Mouse (Mus musculus) limb, embryonic 15.5 days (tissue): ENCODE data around the gene Gpsm1. TPM values are rescaled to one million over a fixed set of nuclear protein-coding genes. Genes with fewer than 3 reads are reported as not detected.

ENCODE experiments used
- ATAC-seq: fragments of 200-750 bp; cut with Nextera tagmentation; 2 replicates; pipeline ENCODE4 v1.8.0; 2017; ENCODE audit warnings: low read depth, moderate TSS enrichment; ENCODE audit not compliant: insufficient number of reproducible peaks, low FRiP score, low TSS enrichment
- H3K27ac ChIP-seq: fragments of 300-500 bp; sonication (generic); 2 replicates; pipeline ENCODE4 v1.5.1; 2015; ENCODE audit warnings: moderate library complexity, mild to moderate bottlenecking, inconsistent platforms
- H3K27me3 ChIP-seq: fragments of 300-500 bp; sonication (generic); 2 replicates; pipeline ENCODE4 v1.6.1; 2015; ENCODE audit warnings: inconsistent platforms
- H3K36me3 ChIP-seq: fragments of 300-500 bp; sonication (generic); 2 replicates; pipeline ENCODE4 v1.6.1; 2015; ENCODE audit warnings: inconsistent platforms
- H3K4me1 ChIP-seq: fragments of 300-500 bp; sonication (generic); 2 replicates; pipeline ENCODE4 v1.6.1; 2015; ENCODE audit warnings: inconsistent platforms
- H3K4me2 ChIP-seq: fragments of 300-500 bp; sonication (generic); 2 replicates; pipeline ENCODE4 v1.6.1; 2015; ENCODE audit warnings: mild to moderate bottlenecking, inconsistent platforms
- H3K4me3 ChIP-seq: fragments of 300-500 bp; sonication (generic); 2 replicates; pipeline ENCODE4 v1.5.1; 2015; ENCODE audit warnings: mild to moderate bottlenecking, inconsistent platforms
- H3K9ac ChIP-seq: fragments of 300-500 bp; sonication (generic); 2 replicates; pipeline ENCODE4 v1.6.1; 2015; ENCODE audit warnings: inconsistent platforms
- H3K9me3 ChIP-seq: fragments of 300-500 bp; sonication (generic); 2 replicates; pipeline ENCODE4 v1.6.1; 2016; ENCODE audit warnings: inconsistent platforms
- WGBS: fragments of 180-500 bp; shearing (Covaris S2); methylation state at CpG from one replicate; pipeline ENCODE4 v1.1.7; 2015; 5-methylcytosine and 5-hydroxymethylcytosine counted together
- polyA plus RNA-seq: library from polyadenylated mRNA; unstranded; fragments of >200 nt; fragmentation: Nextera tagmentation; extraction: Ambion mirVana; gene quantifications from 2 replicates; pipeline ENCODE4 v1.2.1, GENCODE M21; 2015

Gpsm1 gene
- polyA plus RNA-seq, 1 experiment from 2014 or later: 41.8 TPM

DNA sequence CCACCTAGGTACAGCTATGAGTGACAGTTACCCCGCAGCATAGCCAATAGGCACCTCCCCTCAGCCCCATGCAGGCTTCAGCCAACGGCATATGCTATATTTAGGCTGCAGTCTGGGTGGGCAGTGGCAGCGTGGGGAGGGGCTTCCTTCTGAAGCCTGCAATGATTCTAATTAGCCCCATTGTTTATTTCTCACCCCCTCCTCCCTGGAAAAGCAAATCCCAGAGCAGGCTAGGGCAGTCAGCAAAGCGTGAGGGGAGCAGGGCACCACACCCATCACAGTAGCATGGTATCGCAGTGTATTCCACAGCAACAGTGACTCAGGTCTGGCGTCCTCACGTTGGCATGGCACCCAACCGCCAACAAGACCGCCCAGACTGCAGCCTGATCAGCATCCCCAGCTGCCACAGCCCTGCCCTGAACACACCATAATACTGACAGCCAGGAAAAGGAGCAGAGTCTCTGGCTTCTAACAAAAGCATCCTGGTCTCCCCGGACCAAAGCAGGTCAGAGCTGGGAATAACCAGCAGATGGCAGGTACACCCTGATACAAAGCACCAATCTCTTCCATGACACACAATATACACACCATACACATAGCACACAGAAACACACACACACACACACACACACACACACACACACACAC lies 17.0 kb upstream of the Gpsm1 start:
- Histone ChIP-seq H3K4me3 (no peak overlapping the region), H3K4me1 (peaks cover 37% of the 10 kb centered on the region), H3K4me2 (peak overlapping the region; percentile 22; the same call in 1 of the 2 replicates), H3K27me3 (0 out of 2 replicates have a peak, but pooled peaks cover 12% of the 10 kb centered on the region), H3K27ac (no peak overlapping the region), H3K9me3 (no peaks in the 10 kb centered on the region), H3K9ac (no peak overlapping the region), H3K36me3 (no peaks in the 10 kb centered on the region)
- ATAC-seq: peak; percentile 50
- WGBS: 5% methylated on average over 10 of the region's 10 CpGs

DNA sequence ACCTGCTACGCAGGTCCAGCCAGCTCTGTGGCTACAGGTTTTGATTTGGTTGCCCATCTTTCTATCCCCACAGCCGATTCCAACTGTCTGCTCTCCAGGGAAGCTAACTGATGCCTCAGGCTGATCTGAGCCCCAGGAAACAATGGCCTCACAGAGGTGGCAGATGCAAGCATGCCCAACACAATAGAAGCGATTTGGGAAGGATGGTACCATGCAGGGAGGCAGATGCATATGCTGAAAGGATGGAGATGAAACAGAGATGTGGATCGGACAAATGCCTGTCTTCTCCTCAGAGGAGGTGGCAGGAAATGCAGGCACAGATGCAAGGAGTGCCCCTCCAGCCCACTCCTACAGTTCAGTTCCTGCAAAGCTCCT lies 16.5 kb upstream of the Gpsm1 start:
- Histone ChIP-seq H3K36me3 (no peaks in the 10 kb centered on the region), H3K9ac (no peak overlapping the region), H3K4me1 (peaks cover 37% of the 10 kb centered on the region), H3K9me3 (no peaks in the 10 kb centered on the region), H3K4me2 (no peak overlapping the region), H3K27ac (no peak overlapping the region), H3K4me3 (no peak overlapping the region), H3K27me3 (0 out of 2 replicates have a peak, but pooled peaks cover 12% of the 10 kb centered on the region)
- WGBS: 28% methylated on average over 4 of the region's 4 CpGs
- no peak for ATAC-seq

DNA sequence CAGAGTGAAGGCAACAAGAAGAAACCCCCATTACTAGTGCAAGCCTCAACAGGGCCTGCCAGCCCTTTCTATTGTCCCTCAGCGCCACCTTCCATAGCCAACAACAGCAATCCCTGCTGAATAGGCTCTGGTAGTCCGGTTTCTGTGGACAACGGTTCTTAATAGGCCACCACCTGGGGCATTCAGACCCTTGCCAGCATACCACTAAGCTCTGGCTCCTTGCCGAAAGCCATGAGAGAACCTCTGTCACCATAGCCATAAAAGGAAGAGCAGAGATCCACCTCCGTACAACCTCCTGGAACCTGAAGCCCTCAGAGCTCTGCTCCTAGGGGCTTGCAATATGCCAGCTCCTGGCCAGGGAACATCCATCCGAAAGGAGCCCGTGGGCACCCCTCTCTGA lies 16.0 kb upstream of the Gpsm1 start:
- Histone ChIP-seq H3K9ac (no peak overlapping the region), H3K4me2 (no peak overlapping the region), H3K9me3 (no peaks in the 10 kb centered on the region), H3K27ac (no peak overlapping the region), H3K4me1 (peaks cover 37% of the 10 kb centered on the region), H3K27me3 (0 out of 2 replicates have a peak, but pooled peaks cover 12% of the 10 kb centered on the region), H3K4me3 (no peak overlapping the region), H3K36me3 (no peaks in the 10 kb centered on the region)
- no peak for ATAC-seq
- 51% methylated on average over 7 of the region's 7 CpGs for WGBS

DNA sequence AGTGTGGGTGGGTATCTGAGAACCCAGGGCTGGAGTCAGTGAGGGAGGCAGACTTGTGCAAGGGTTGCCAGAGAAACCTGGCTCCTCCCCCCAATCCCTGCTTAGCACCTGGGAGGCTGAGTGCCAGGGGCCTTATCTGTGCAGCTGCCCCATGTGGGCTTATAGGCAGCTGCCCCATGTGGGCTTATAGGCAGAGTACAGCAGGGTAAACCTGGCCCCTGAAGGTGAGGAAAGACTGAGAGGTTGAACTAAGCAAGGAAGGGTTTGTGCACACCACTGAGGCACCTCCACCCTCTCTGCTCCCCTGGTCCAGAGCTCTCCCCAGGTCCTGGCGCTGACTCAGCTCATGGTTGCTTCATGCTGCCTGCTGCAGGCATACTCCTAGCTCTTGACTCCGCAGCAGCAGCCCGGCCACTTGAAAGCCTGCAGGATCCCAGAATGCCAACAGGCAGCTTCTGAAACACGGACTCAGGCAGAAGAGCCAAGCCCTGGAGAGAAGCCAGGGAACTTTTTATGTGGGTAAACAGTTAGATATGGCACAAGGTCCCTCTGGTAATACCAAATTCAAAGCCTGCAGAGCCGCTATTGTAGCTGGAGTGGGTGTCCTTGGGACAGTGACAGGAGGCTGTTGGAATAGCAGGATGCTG lies 15.0 kb upstream of the Gpsm1 start:
- no peak for ATAC-seq
- WGBS: 46% methylated on average over 5 of the region's 5 CpGs
- H3K9ac ChIP-seq: no peak overlapping the region

DNA sequence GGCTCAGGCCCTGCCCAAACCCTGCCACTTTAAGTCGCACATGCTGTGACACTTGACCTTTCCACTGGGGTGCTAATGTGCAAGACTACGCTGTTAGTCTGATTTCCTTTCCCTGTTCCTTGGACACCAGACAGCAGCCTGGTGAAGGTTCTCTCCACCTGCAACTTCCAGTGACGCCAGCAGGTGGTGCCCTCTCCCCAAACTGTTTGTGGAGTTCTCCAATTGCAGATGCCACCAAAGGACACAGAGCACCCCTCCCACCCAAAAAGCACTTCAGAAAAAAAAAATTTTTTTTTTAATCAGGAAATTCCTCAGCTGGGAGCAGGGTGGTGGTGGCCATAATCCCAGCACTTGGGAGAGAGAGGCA lies 14.5 kb upstream of the Gpsm1 start:
- Histone ChIP-seq H3K9ac (no peak overlapping the region), H3K27me3 (0 out of 2 replicates have a peak, but pooled peaks cover 12% of the 10 kb centered on the region), H3K4me1 (peaks cover 37% of the 10 kb centered on the region), H3K4me2 (no peak overlapping the region), H3K27ac (no peak overlapping the region), H3K36me3 (no peaks in the 10 kb centered on the region), H3K4me3 (no peak overlapping the region), H3K9me3 (no peaks in the 10 kb centered on the region)
- 0% methylated on average over 3 of the region's 3 CpGs for WGBS
- no peak for ATAC-seq

More for the DNA sequence above, 15.0 kb upstream of the Gpsm1 start:
- Histone ChIP-seq H3K27me3 (0 out of 2 replicates have a peak, but pooled peaks cover 12% of the 10 kb centered on the region), H3K27ac (no peak overlapping the region), H3K4me1 (peaks cover 37% of the 10 kb centered on the region), H3K9me3 (no peaks in the 10 kb centered on the region), H3K36me3 (no peaks in the 10 kb centered on the region), H3K4me3 (no peak overlapping the region), H3K4me2 (no peak overlapping the region)

DNA sequence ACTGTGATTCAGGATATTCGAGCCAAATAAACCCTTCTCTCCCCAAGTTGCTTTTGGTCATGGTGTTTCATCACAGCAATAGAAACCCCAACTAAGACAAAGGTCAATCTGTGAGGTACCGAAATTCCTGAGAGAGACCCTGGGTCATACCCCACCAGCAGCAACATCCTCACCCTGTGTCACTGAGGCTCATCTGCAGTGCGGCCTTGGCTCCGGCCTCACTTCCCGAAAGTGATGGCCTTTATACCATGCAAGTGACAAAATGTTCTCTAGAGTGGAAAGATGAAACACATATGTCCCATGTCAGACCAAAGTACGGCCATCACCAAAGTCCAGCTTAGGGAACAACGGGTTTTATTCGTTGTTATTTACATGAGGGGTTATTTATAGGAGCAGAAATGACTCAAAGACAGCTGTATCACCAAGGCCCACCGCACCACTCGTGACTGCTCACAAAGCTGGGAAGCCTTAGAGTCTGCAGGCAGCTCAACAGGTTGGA lies 13.3 kb upstream of the Gpsm1 start:
- H3K36me3 ChIP-seq: no peaks in the 10 kb centered on the region
- no peaks in the 10 kb centered on the region for H3K9me3 ChIP-seq
- H3K4me3 ChIP-seq: no peak overlapping the region
- H3K4me2 ChIP-seq: no peak overlapping the region
- WGBS: 86% methylated on average over 10 of the region's 10 CpGs
- H3K27ac ChIP-seq: no peak overlapping the region
- peaks cover 30% of the 10 kb centered on the region for H3K4me1 ChIP-seq
- H3K27me3 ChIP-seq: 0 out of 2 replicates have a peak, but pooled peaks cover 12% of the 10 kb centered on the region
- H3K9ac ChIP-seq: no peak overlapping the region
- ATAC-seq: no peak

DNA sequence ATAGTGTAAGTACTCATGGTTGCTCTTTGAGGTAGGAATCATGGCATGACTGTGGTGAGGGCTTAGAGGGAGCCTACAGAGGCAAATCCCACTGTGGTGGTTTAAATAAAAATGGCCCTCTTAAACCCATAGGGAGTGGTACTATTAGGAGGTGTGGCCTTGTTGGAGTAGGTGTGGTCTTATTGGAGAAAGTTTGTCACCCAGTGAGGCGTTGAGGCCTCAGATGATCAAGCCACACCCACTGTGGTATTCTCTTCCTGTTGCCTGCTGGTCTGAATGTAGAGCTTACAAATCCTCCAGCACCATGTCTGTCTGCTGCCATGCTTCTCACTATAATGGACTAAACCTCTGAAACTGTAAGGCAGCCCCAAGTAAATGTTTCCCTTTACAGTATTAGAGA lies 10.6 kb upstream of the Gpsm1 start:
- Histone ChIP-seq H3K4me2 (no peak overlapping the region), H3K36me3 (no peaks in the 10 kb centered on the region), H3K9me3 (no peaks in the 10 kb centered on the region), H3K27ac (no peak overlapping the region), H3K27me3 (0 out of 2 replicates have a peak, but pooled peaks cover 2% of the 10 kb centered on the region), H3K4me3 (no peak overlapping the region), H3K9ac (no peak overlapping the region), H3K4me1 (peaks cover 20% of the 10 kb centered on the region)
- WGBS: 63% methylated on average over 1 of the region's 1 CpGs
- ATAC-seq: no peak

DNA sequence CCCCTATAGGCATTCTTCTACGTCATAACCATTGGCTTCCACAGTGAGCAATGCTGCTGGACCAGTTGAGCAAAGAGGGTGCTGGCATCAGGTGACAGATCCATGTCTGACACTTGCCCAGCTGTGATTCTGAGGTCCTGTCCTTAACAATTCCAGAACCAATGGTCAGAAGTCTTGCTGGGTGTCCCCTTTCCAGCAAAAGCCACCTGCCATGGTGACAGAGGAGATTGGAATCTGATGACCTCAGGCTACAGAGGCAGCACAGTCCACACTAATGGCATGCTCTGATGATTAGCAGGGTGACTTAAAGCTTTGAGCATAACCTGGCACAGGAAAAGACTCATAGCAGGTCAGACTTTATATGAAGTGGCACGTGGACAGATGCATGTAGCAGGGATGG lies 9.8 kb upstream of the Gpsm1 start:
- no peak overlapping the region for H3K9ac ChIP-seq
- H3K4me1 ChIP-seq: peaks cover 17% of the 10 kb centered on the region
- no peak for ATAC-seq
- no peak overlapping the region for H3K4me3 ChIP-seq
- H3K27me3 ChIP-seq: no peaks in the 10 kb centered on the region
- H3K4me2 ChIP-seq: no peak overlapping the region
- WGBS: 63% methylated on average over 2 of the region's 2 CpGs
- no peaks in the 10 kb centered on the region for H3K36me3 ChIP-seq
- H3K27ac ChIP-seq: no peak overlapping the region
- H3K9me3 ChIP-seq: no peaks in the 10 kb centered on the region

DNA sequence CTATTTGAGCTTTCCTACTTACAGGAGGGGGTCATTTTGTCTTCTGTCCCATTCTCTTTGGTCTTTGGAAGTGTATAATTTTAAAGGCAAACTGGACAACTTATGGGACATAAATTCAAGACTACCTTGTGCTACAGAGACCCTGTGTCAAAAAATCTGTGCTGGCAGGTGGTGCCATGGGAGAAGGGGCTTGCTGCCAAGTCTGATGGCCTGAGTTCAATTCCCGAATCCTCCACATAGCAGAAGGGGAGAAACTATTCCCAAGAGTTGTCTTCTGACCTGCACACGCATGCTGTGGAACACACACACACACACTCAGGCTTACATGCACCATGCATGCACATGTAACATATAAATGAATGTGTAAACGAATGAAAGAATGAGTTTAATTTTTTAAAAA lies 8.6 kb upstream of the Gpsm1 start:
- Histone ChIP-seq H3K9me3 (no peaks in the 10 kb centered on the region), H3K4me3 (no peak overlapping the region), H3K4me2 (no peak overlapping the region), H3K36me3 (no peaks in the 10 kb centered on the region), H3K4me1 (peaks cover 15% of the 10 kb centered on the region), H3K27ac (no peak overlapping the region), H3K27me3 (no peaks in the 10 kb centered on the region), H3K9ac (no peak overlapping the region)
- WGBS: 84% methylated on average over 3 of the region's 3 CpGs
- no peak for ATAC-seq

DNA sequence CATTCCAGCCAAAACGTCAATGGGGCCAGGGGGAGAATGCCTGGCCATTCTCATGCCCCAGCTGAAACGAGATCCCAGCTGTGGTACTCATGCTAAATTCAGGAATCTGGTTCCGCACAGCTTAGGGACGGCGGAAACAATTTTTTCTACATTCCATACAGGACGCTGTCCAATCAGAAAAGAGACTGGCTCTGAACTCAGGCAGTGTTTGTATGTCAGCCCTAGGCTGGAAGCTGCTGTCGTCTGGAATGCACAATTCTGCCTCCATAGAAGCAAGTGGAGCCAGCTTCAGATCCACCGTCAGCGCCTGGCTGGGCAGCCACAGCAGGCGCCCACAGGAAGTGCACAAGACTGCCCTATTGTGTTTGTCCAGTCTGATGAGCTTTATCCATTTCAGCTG lies 5.6 kb upstream of the Gpsm1 start:
- peaks cover 32% of the 10 kb centered on the region for H3K4me1 ChIP-seq
- no peak overlapping the region for H3K4me2 ChIP-seq
- peak; percentile 81 for ATAC-seq
- no peaks in the 10 kb centered on the region for H3K27me3 ChIP-seq
- H3K36me3 ChIP-seq: no peaks in the 10 kb centered on the region
- no peak overlapping the region for H3K9ac ChIP-seq
- WGBS: 6% methylated on average over 10 of the region's 10 CpGs
- H3K9me3 ChIP-seq: no peaks in the 10 kb centered on the region
- H3K27ac ChIP-seq: peak overlapping the region; percentile 79
- H3K4me3 ChIP-seq: no peak overlapping the region

DNA sequence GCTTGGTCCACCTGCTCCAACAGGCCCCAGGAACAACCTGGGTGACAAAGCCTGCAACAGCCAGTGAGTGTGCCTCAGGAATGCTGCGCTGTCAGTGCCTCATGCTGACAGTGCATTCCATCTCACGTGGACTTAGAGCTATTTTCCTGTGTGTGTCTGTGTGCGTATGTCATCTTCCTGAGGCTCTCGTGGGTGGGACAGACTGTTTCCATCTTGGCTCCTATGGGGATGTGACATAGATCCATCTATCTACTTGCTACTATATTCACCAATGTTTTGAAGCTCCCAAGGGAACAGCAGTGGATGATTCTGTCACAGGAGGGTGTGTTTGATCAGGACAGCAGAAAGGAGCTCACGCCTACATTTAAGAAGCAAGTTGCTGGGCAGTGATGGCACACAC lies 3.4 kb upstream of the Gpsm1 start:
- WGBS: 68% methylated on average over 5 of the region's 5 CpGs
- ATAC-seq: no peak
- Histone ChIP-seq H3K27ac (no peak overlapping the region), H3K36me3 (no peaks in the 10 kb centered on the region), H3K4me3 (no peak overlapping the region), H3K27me3 (no peaks in the 10 kb centered on the region), H3K4me1 (peaks cover 49% of the 10 kb centered on the region), H3K9me3 (no peaks in the 10 kb centered on the region), H3K9ac (no peak overlapping the region), H3K4me2 (no peak overlapping the region)

DNA sequence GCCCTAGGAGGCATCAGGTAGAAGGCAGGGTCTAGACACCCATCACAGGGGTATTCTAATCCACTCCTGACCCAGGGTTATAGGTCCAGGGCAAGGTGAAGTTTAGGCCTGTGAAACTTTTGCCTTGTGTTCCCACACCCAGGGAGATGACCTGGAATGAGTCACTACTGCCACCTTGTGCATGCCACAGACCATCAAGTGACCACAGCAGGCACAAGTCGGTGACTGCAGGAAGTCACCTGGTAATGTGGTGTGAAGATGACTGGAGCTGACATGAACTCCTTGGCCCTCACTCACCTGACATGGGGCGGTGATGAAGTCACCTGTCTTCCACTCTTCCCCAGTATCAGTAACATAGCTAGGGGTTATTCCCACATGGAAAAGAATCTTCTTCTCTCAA lies 2.5 kb upstream of the Gpsm1 start:
- H3K4me2 ChIP-seq: no peak overlapping the region
- no peak overlapping the region for H3K4me3 ChIP-seq
- H3K9me3 ChIP-seq: no peaks in the 10 kb centered on the region
- peaks cover 57% of the 10 kb centered on the region for H3K4me1 ChIP-seq
- ATAC-seq: no peak
- no peaks in the 10 kb centered on the region for H3K36me3 ChIP-seq
- H3K27ac ChIP-seq: no peak overlapping the region
- no peak overlapping the region for H3K9ac ChIP-seq
- WGBS: 62% methylated on average over 2 of the region's 2 CpGs
- H3K27me3 ChIP-seq: no peaks in the 10 kb centered on the region
